Mouse (Mus musculus) kidney, embryonic 16.5 days (tissue): ENCODE results near the gene D330020A13Rik. TPM values are rescaled to one million over a fixed set of nuclear protein-coding genes. Genes with fewer than 3 reads are reported as not detected.

ENCODE experiments used
- ATAC-seq: fragments of 200-750 bp; cut with Nextera tagmentation; 2 replicates; pipeline ENCODE4 v1.8.0; 2017; ENCODE audit warnings: moderate TSS enrichment; ENCODE audit not compliant: low FRiP score, low TSS enrichment
- H3K27ac ChIP-seq: fragments of 300-500 bp; sonication (generic); 2 replicates; pipeline ENCODE4 v1.5.1; 2014; ENCODE audit warnings: low read length
- H3K27me3 ChIP-seq: fragments of 300-500 bp; sonication (generic); 2 replicates; pipeline ENCODE4 v1.6.1; 2014; ENCODE audit warnings: low read length, control low read depth, mixed read lengths; ENCODE audit not compliant: insufficient read depth
- H3K36me3 ChIP-seq: fragments of 300-500 bp; sonication (generic); 2 replicates; pipeline ENCODE4 v1.6.1; 2014; ENCODE audit warnings: low read length, control low read depth, mixed read lengths; ENCODE audit not compliant: insufficient read depth
- H3K4me1 ChIP-seq: fragments of 300-500 bp; sonication (generic); 2 replicates; pipeline ENCODE4 v1.6.1; 2014; ENCODE audit warnings: low read length, control low read depth, mixed read lengths; ENCODE audit not compliant: insufficient read depth
- H3K4me2 ChIP-seq: fragments of 300-500 bp; sonication (generic); replicated peaks from 2 replicates; pipeline ENCODE4 v1.6.1; 2014; ENCODE audit warnings: low read depth, low read length
- H3K4me3 ChIP-seq: fragments of 300-500 bp; sonication (generic); 2 replicates; pipeline ENCODE4 v1.5.1; 2014; ENCODE audit warnings: mild to moderate bottlenecking, low read length
- H3K9ac ChIP-seq: fragments of 300-500 bp; sonication (generic); replicated peaks from 2 replicates; pipeline ENCODE4 v1.6.1; 2014; ENCODE audit warnings: low read length
- H3K9me3 ChIP-seq: fragments of 300-500 bp; sonication (generic); 2 replicates; pipeline ENCODE4 v1.6.1; 2016; ENCODE audit warnings: low read length, control low read depth
- WGBS: fragments of 180-500 bp; shearing (Covaris S2); extraction: QIAGEN DNeasy Blood & Tissue Kit; methylation state at CpG from one replicate; pipeline ENCODE4 v1.1.7; 2014; 5-methylcytosine and 5-hydroxymethylcytosine counted together
- polyA plus RNA-seq: library from polyadenylated mRNA; unstranded; fragments of >200 nt; fragmentation: Nextera tagmentation; extraction: Ambion mirVana; gene quantifications from 2 replicates; pipeline ENCODE4 v1.2.1, GENCODE M21; 2015

The D330020A13Rik gene
- 0.65 and 0.76 TPM in 2 replicates for polyA plus RNA-seq

- peak; percentile 80 for ATAC-seq
- WGBS, result under 1% methylated on average over 72 of the region's 79 CpGs
- Histone ChIP-seq H3K9ac (peak within 1 kb of the TSS; percentile 79), H3K4me3 (peak within 1 kb of the TSS; percentile 73), H3K27me3 (peaks cover 6% of the 10 kb centered on the region; the same call in 1 of the 2 replicates), H3K4me2 (peak within 1 kb of the TSS; percentile 99), H3K4me1 (0 out of 2 replicates have a peak, but pooled peaks cover 6% of the 10 kb centered on the region), H3K27ac (peak within 1 kb of the TSS; percentile 76), H3K9me3 (no peaks in the 10 kb centered on the region), H3K36me3 (no peaks in the 10 kb centered on the region)
These were observed at the start of gene D330020A13Rik, which contains the start of gene B4galnt3 for GRCm38 (mm10) chr6:120294056-120294784. Gene D330020A13Rik, plus strand, starts transcription at chr6:120294364. Gene B4galnt3, minus strand, starts transcription at chr6:120294559.

- Histone ChIP-seq H3K4me1 (peaks cover 13% of the 10 kb centered on the region; the same call in 1 of the 2 replicates), H3K9me3 (no peaks in the 10 kb centered on the region), H3K27ac (no peak overlapping the region), H3K4me2 (no peak overlapping the region), H3K36me3 (no peaks in the 10 kb centered on the region), H3K4me3 (no peak overlapping the region), H3K27me3 (no peaks in the 10 kb centered on the region), H3K9ac (no peak overlapping the region)
- 76% methylated on average over 5 of the region's 5 CpGs for WGBS
- ATAC-seq, result no peak
These were observed 47.5 kb upstream of the D330020A13Rik start for GRCm38 (mm10) chr6:120246676-120247075.

- H3K4me3 ChIP-seq, result no peak overlapping the region
- H3K36me3 ChIP-seq, result no peaks in the 10 kb centered on the region
- no peaks in the 10 kb centered on the region for H3K27me3 ChIP-seq
- H3K4me1 ChIP-seq, result 0 out of 2 replicates have a peak, but pooled peaks cover 3% of the 10 kb centered on the region
- no peak for ATAC-seq
- 69% methylated on average over 5 of the region's 5 CpGs for WGBS
- H3K9me3 ChIP-seq, result no peaks in the 10 kb centered on the region
- H3K9ac ChIP-seq, result no peak overlapping the region
- no peak overlapping the region for H3K27ac ChIP-seq
- no peak overlapping the region for H3K4me2 ChIP-seq
These were observed 44.3 kb upstream of the D330020A13Rik start for GRCm38 (mm10) chr6:120249831-120250230.

GRCm38 (mm10) chr6:120251010-120251409 lies 43.2 kb upstream of the D330020A13Rik start:
- 0 out of 2 replicates have a peak overlapping the region, but pooled peaks have one; percentile 6 for H3K27ac ChIP-seq
- WGBS, result 72% methylated on average over 7 of the region's 7 CpGs
- 0 out of 2 replicates have a peak, but pooled peaks have one; percentile 39 for ATAC-seq

GRCm38 (mm10) chr6:120252741-120253140 lies 41.4 kb upstream of the D330020A13Rik start:
- no peaks in the 10 kb centered on the region for H3K36me3 ChIP-seq
- no peak for ATAC-seq
- no peak overlapping the region for H3K9ac ChIP-seq
- no peak overlapping the region for H3K27ac ChIP-seq
- H3K27me3 ChIP-seq, result no peaks in the 10 kb centered on the region
- H3K4me2 ChIP-seq, result no peak overlapping the region
- WGBS, result 87% methylated on average over 2 of the region's 2 CpGs
- H3K4me3 ChIP-seq, result no peak overlapping the region
- peaks cover 17% of the 10 kb centered on the region for H3K4me1 ChIP-seq
- no peaks in the 10 kb centered on the region for H3K9me3 ChIP-seq

More at GRCm38 (mm10) chr6:120251010-120251409, 43.2 kb upstream of the D330020A13Rik start:
- Histone ChIP-seq H3K27me3 (no peaks in the 10 kb centered on the region), H3K36me3 (no peaks in the 10 kb centered on the region), H3K9me3 (no peaks in the 10 kb centered on the region), H3K4me3 (no peak overlapping the region), H3K4me1 (peaks cover 12% of the 10 kb centered on the region), H3K9ac (no peak overlapping the region), H3K4me2 (no peak overlapping the region)

GRCm38 (mm10) chr6:120254640-120255039 lies 39.5 kb upstream of the D330020A13Rik start:
- ATAC-seq, result peak; percentile 84
- no peaks in the 10 kb centered on the region for H3K9me3 ChIP-seq
- H3K36me3 ChIP-seq, result no peaks in the 10 kb centered on the region
- no peak overlapping the region for H3K9ac ChIP-seq
- H3K4me2 ChIP-seq, result no peak overlapping the region
- peak overlapping the region; percentile 90 for H3K27ac ChIP-seq
- 34% methylated on average over 4 of the region's 4 CpGs for WGBS
- H3K27me3 ChIP-seq, result no peaks in the 10 kb centered on the region
- no peak overlapping the region for H3K4me3 ChIP-seq
- H3K4me1 ChIP-seq, result peaks cover 17% of the 10 kb centered on the region

GRCm38 (mm10) chr6:120255144-120255543 lies 39.0 kb upstream of the D330020A13Rik start:
- Histone ChIP-seq H3K36me3 (no peaks in the 10 kb centered on the region), H3K27me3 (no peaks in the 10 kb centered on the region), H3K4me3 (no peak overlapping the region), H3K9me3 (no peaks in the 10 kb centered on the region), H3K4me2 (no peak overlapping the region), H3K27ac (peak overlapping the region; percentile 90), H3K4me1 (peaks cover 17% of the 10 kb centered on the region), H3K9ac (0 out of 2 replicates have a peak overlapping the region, but pooled peaks have one; percentile 4)
- WGBS, result 43% methylated on average over 4 of the region's 4 CpGs
- peak; percentile 87 for ATAC-seq

GRCm38 (mm10) chr6:120255701-120256100 lies 38.5 kb upstream of the D330020A13Rik start:
- Histone ChIP-seq H3K4me3 (no peak overlapping the region), H3K36me3 (no peaks in the 10 kb centered on the region), H3K9ac (0 out of 2 replicates have a peak overlapping the region, but pooled peaks have one; percentile 4), H3K27ac (peak overlapping the region; percentile 90), H3K4me2 (no peak overlapping the region), H3K9me3 (no peaks in the 10 kb centered on the region), H3K27me3 (no peaks in the 10 kb centered on the region), H3K4me1 (peaks cover 17% of the 10 kb centered on the region)
- no peak for ATAC-seq
- WGBS, result 70% methylated on average over 12 of the region's 12 CpGs

GRCm38 (mm10) chr6:120256431-120256935 lies 37.7 kb upstream of the D330020A13Rik start:
- Histone ChIP-seq H3K4me2 (no peak overlapping the region), H3K9me3 (no peaks in the 10 kb centered on the region), H3K4me3 (no peak overlapping the region), H3K27ac (peak overlapping the region; percentile 90), H3K27me3 (no peaks in the 10 kb centered on the region), H3K9ac (no peak overlapping the region), H3K36me3 (no peaks in the 10 kb centered on the region), H3K4me1 (peaks cover 17% of the 10 kb centered on the region)
- no peak for ATAC-seq
- 56% methylated on average over 5 of the region's 5 CpGs for WGBS

GRCm38 (mm10) chr6:120259481-120259880 lies 34.7 kb upstream of the D330020A13Rik start:
- WGBS, result 59% methylated on average over 9 of the region's 9 CpGs
- no peak for ATAC-seq
- Histone ChIP-seq H3K36me3 (no peaks in the 10 kb centered on the region), H3K27me3 (no peaks in the 10 kb centered on the region), H3K4me3 (no peak overlapping the region), H3K4me1 (peaks cover 28% of the 10 kb centered on the region), H3K9ac (no peak overlapping the region), H3K4me2 (no peak overlapping the region), H3K9me3 (no peaks in the 10 kb centered on the region), H3K27ac (no peak overlapping the region)
